Mouse (Mus musculus) spleen, postnatal 4 days (tissue): ENCODE results near the gene Rgl1.
"Not testable (repeated sequence)": the region's sequence is repeated elsewhere in the genome, so short reads cannot be mapped to it uniquely, and the experiment has no call there.

Experiments used
- DNase-seq, 2 experiments: peaks; one replicate each; pipeline ENCODE4 v3.0.0; 2022; ENCODE audit warnings: low spot score in 2 of 2

The Rgl1 gene

GRCm38 (mm10) chr1:152785446-152785845 is 19.3 kb upstream of the Rgl1 start:
- DNase-seq, result not testable (repeated sequence)

GRCm38 (mm10) chr1:152784620-152785019 is 18.5 kb upstream of the Rgl1 start:
- no peak for DNase-seq

- DNase-seq, result peak; percentile 72 to 90
Measured at GRCm38 (mm10) chr1:152779071-152779737, 13.1 kb upstream of the Rgl1 start.

- not testable (repeated sequence) for DNase-seq
Measured at GRCm38 (mm10) chr1:152774601-152775000, 8.4 kb upstream of the Rgl1 start.

GRCm38 (mm10) chr1:152771016-152771415 is 4.9 kb upstream of the Rgl1 start:
- DNase-seq, result no peak

GRCm38 (mm10) chr1:152767749-152768488 is 1.8 kb upstream of the Rgl1 start:
- DNase-seq, result peak; percentile 87 to 92

GRCm38 (mm10) chr1:152766804-152767748 is 925 bp upstream of the Rgl1 start:
- DNase-seq, result no peak

- no peak for DNase-seq
Measured at GRCm38 (mm10) chr1:152761791-152762190, 4.4 kb downstream of the Rgl1 start.

- no peak for DNase-seq
Measured at GRCm38 (mm10) chr1:152750312-152750965, 15.7 kb downstream of the Rgl1 start, which contains the start of gene Apobec4. TSS of gene Apobec4 (plus strand) at chr1:152750551.

- DNase-seq, result no peak
Measured at GRCm38 (mm10) chr1:152749276-152749675, 16.9 kb downstream of the Rgl1 start.

- peak; percentile 60 to 79 for DNase-seq
Measured at GRCm38 (mm10) chr1:152746426-152746825, 19.7 kb downstream of the Rgl1 start.

GRCm38 (mm10) chr1:152743095-152743826 is 22.9 kb downstream of the Rgl1 start:
- no peak for DNase-seq

- no peak for DNase-seq
Measured at GRCm38 (mm10) chr1:152739374-152739773, 26.8 kb downstream of the Rgl1 start.

GRCm38 (mm10) chr1:152738793-152739192 is 27.4 kb downstream of the Rgl1 start:
- DNase-seq, result no peak

GRCm38 (mm10) chr1:152727604-152728236 is 38.4 kb downstream of the Rgl1 start:
- no peak for DNase-seq

GRCm38 (mm10) chr1:152726095-152726494 is 40.1 kb downstream of the Rgl1 start:
- no peak for DNase-seq

GRCm38 (mm10) chr1:152724286-152724685 is 41.9 kb downstream of the Rgl1 start:
- DNase-seq, result no peak

- DNase-seq, result no peak
Measured at GRCm38 (mm10) chr1:152721535-152722198, 44.5 kb downstream of the Rgl1 start.

- DNase-seq, result no peak
Measured at GRCm38 (mm10) chr1:152720969-152721368, 45.2 kb downstream of the Rgl1 start.

GRCm38 (mm10) chr1:152718200-152718599 is 48.0 kb downstream of the Rgl1 start:
- DNase-seq, result no peak
